Mouse (Mus musculus) embryo, embryonic 10 days (tissue): ENCODE measurements around the gene Il1f5.

Experiments
- DNase-seq: peaks from one replicate; pipeline ENCODE4 v3.0.0-alpha.2; 2015; ENCODE audit warnings: low spot score

Gene Il1f5

GRCm38 (mm10) chr2:24276654-24277053 lies at the start of gene Il1f5:
Gene Il1f5 (plus strand): TSS chr2:24276954.
- no peak for DNase-seq

DNA sequence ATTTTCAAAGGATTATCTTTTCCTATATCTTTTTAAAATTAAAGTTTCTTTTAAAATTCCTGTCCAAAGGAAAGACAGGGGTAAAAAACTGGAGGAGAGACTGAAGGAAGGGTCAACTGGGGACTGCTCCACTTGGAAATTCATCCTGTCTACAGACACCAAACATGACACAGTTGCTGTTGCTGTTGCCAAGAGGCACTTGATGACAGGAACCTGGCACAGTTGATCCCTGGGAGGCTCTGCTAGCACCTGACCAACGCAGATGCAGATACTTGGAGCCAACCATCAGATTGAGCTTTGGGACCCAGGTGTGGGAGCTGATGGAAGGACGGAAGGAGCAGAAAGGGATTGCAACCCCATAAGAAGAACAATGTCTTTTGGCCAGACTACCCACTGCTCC lies 49.6 kb upstream of the Il1f5 start:
- DNase-seq: no peak

DNA sequence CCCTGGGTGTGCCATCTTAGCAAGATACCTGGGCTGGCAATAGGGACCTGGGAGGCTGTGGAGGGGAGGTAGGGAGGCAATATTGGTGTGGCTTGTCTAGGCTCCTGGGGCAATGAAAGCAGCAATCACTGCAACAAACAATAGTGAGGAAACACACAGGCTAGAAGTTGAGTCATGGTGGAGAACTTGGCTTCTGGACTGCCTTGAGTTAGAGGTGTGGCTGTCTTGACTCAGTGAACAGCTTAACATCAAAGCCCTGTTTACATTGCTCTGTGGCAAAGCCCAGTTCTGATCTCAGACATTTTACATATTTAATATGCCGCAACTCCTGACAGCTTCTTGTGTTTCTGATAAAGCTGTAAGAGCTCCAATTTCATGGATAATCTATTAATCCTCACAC lies 9.3 kb upstream of the Il1f5 start:
- DNase-seq: no peak

GRCm38 (mm10) chr2:24273619-24274018 lies 3.1 kb upstream of the Il1f5 start:
- DNase-seq: no peak

GRCm38 (mm10) chr2:24275146-24275545 lies 1.6 kb upstream of the Il1f5 start:
- peak; percentile 17 for DNase-seq

- DNase-seq: no peak
These were observed 14.1 kb downstream of the Il1f5 start, which contains the start of gene Il1f10 for GRCm38 (mm10) chr2:24290896-24291295. Gene Il1f10 (plus strand): TSS chr2:24291196.

DNA sequence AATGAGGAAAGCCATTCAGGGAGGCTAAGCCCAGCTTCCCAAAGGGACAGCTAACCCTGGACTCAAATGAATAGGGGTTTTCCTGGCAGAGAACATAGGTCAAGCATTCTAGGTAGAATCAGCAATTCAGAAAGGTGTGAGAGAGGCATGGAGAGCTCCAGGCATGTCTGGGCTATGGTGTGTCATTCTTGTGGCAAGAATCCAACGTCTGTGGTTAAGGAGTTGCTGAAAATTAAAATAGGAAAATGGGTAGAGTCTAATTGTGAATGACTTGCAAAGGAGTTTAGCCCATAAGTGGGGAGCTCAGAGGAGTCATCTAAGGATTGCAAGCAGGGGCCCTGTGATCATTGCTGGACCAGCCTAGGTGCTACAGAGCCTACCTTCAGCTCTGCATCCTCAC lies 17.9 kb downstream of the Il1f5 start:
- no peak for DNase-seq

DNA sequence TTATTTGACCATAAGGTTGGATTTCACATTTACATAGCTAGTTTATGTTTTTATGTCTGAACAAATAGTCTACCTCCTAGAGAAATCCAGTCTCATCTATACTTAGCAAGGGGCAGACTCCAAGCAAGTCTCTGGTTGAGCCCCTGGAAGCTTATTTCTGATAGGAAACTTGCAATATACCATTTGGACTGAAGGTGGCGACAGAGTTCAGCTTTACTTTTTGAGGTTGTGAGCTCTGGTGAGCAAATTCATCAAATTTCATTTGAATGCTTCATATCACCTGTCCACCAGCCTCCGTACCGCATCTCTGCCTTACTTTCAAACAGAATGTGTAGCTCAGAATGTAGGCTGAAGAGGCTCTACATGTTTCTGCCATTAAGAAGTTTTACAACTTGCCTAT lies 20.1 kb downstream of the Il1f5 start:
- DNase-seq: peak; percentile 77

DNA sequence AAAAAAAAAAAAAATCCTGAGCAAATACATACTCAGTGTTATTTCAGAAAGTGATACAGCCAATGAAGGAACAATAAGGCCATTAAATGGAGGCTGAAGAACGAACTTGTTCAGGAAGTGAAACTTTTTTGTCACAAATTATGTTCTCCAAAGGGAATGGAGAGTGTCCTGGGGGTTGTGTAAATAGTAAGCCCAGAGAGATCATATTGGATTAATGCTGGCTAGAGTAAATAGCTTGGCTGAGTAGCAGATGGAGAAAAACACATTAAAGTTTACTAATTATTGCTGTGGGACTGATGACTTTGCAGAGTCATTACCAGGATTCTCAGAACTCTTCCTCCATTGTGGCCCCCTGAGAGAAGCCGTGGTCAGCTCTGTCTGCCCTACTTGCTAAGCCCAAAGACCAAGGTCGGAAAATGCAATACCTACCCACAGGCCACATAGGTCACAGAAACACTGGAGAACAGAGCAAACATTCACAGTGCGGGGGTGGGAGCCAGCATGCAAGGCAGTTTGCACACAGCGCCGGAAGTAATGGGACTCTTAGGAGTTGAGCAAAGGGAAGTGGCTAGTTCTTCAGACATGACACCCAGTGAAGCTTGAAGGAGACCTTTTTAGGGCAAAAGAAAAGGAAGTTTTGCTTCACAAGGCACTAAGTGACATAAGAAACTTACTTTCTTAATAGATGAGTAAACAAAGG lies 34.7 kb downstream of the Il1f5 start:
- DNase-seq: no peak

GRCm38 (mm10) chr2:24316919-24317318 lies 40.2 kb downstream of the Il1f5 start:
- no peak for DNase-seq

DNA sequence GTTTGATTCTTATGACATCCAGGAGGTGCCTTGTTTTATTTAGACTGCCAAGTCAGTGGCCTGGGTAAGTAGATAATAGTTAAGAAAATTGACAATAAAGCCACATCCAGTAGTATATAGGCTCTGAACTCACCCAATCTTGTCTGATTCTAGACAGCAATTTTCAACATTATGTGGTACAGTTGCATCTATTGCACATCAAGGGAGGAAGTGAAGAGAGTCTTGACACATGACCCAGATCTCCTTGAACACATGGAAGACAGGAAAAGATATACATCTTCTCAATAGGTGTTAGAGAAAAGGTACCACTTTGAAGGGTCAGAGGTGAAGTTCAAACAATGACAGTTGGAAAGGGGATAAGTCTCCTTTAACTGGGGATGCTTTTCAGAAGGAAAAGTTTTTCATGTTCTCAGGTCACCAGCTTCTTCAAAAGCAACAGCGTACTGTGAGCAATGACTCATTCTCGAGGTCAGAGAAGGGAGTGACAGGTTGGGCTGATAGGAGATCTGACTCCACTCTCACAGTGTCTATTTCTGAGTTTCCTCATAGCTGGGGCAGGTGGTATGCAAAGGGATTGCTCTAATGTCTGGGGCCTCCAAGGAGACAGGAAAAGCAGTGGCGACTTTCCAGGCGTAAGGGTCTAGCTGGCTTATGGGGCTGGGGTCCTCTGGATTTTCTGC lies 41.3 kb downstream of the Il1f5 start:
- DNase-seq: no peak
